Mouse (Mus musculus) subcutaneous adipose tissue, adult 2 months (tissue): ENCODE measurements around the gene H2-M1. TPM values are rescaled to one million over a fixed set of nuclear protein-coding genes. Genes with fewer than 3 reads are reported as not detected.

ENCODE experiments used
- polyA plus RNA-seq: library from polyadenylated mRNA; depleted of rRNA; stranded (reverse); fragments of >200 nt; gene quantifications from 2 replicates; pipeline ENCODE4 v1.2.3, GENCODE M21; 2012; ENCODE audit warnings: low replicate concordance; rRNA removed

Gene H2-M1
- polyA plus RNA-seq: not detected in 2 replicates

DNA sequence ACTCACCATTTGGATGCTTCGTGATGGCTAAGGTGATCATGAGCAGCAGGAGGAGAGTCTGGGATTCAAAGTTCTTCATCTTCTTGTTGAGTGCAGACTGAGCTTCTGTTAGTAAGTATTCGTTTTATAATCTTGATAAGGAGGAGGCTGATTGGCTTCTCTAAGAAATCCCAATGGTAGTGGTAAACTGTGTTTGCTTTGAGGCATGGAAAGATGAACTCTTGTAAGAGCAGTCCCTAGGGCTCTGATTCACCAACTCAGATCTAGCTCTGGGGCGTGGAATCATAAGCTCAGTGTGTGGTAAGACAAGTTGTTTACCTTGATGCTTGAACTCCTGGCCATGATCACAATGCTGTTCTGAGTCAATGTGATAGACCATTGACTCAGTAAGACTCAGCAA lies at the start of gene H2-M1:
Gene H2-M1, minus strand, starts transcription at position 101 of the 400 bp plus-strand sequence.

DNA sequence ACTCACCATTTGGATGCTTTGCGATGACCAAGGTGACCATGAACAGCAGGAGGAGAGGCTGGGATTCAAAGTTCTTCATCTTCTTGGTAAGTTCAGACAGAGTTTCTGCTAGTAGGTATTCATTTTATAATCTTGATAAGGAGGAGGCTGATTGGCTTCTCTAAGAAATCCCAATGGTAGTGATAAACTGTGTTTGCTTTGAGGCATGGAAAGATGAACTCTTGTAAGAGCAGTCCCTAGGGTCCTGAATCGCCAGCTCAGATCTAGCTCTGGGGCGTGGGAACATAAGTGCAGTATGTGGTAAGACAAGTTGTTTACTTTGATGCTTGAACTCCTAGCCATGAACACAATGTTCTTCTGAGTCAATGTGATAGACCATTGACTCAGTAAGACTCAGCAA lies 29.5 kb downstream of the H2-M1 start, which contains the start of gene H2-M9:
Gene H2-M9, minus strand, starts transcription at position 101 of the 400 bp plus-strand sequence.

Other genes starting within 250 kb of the H2-M1 start
- gene H2-M10.4, start 209.9 kb downstream of the H2-M1 start, polyA plus RNA-seq: not detected in 2 replicates
- gene H2-M11, start 125.1 kb downstream of the H2-M1 start, polyA plus RNA-seq: not detected in 2 replicates
- 0.86 and 3.3 TPM in 2 replicates for gene H2-M9, start 29.6 kb downstream of the H2-M1 start, polyA plus RNA-seq
- not detected in 2 replicates for gene H2-M10.5, start 100.7 kb upstream of the H2-M1 start, polyA plus RNA-seq
- not detected in 2 replicates for gene H2-M10.6, start 140.0 kb upstream of the H2-M1 start, polyA plus RNA-seq
- 31.1 and 42.7 TPM in 2 replicates for gene Trim26, start 164.9 kb upstream of the H2-M1 start, polyA plus RNA-seq
- 0.10 TPM in 1 of 2 replicates, not detected in the other for gene Trim15, start 195.0 kb upstream of the H2-M1 start, polyA plus RNA-seq
- gene Trim10, start 197.4 kb upstream of the H2-M1 start, polyA plus RNA-seq: 0.04 and 0.06 TPM in 2 replicates
- not detected in 2 replicates for gene Trim40, start 217.9 kb upstream of the H2-M1 start, polyA plus RNA-seq
- not detected in 2 replicates for gene Trim31, start 225.9 kb upstream of the H2-M1 start, polyA plus RNA-seq